Mouse (Mus musculus): ENCODE results near the gene Chrdl2.

DNA sequence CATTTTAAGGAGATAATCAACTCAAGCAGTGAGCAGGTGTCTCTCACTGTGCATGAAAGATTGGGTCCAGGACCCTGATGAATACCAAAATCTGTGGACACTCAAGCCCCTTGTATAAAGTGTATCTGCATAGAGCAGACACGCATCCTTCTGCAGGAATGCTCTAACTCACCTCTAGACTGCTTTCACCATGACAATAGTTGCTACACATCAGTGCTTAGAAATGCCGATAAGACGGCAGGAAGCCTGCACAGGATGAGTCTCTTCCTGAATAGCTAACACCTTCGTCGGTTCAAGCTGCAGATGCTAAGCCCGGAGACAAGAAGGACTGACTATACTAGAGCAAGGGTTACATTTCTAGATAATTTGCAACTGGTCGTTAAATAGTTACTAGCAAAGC is 10.8 kb upstream of the Chrdl2 start:
- no peak for TF ChIP-seq CTCF (conservative IDR thresholded peaks at IDR 0.05; ENCODE audit: low read length)
- TF ChIP-seq POU5F1 (IDR thresholded peaks at IDR 0.05; ENCODE audit: borderline replicate concordance, low read length): no peak
- TF ChIP-seq NANOG (IDR thresholded peaks at IDR 0.05; ENCODE audit: borderline replicate concordance, low read length): no peak
